Mouse (Mus musculus) urinary bladder, postnatal 0 days (tissue): ENCODE results near the gene Rab3d. TPM values are rescaled to one million over a fixed set of nuclear protein-coding genes. Genes with fewer than 3 reads are reported as not detected.

Experiments
- polyA plus RNA-seq: library from polyadenylated mRNA; unstranded; fragments of >200 nt; fragmentation: Nextera tagmentation; extraction: Ambion mirVana; gene quantifications from 2 replicates; pipeline ENCODE4 v1.2.1, GENCODE M21; 2015

Gene Rab3d
- 25.2 and 33.9 TPM in 2 replicates for polyA plus RNA-seq

DNA sequence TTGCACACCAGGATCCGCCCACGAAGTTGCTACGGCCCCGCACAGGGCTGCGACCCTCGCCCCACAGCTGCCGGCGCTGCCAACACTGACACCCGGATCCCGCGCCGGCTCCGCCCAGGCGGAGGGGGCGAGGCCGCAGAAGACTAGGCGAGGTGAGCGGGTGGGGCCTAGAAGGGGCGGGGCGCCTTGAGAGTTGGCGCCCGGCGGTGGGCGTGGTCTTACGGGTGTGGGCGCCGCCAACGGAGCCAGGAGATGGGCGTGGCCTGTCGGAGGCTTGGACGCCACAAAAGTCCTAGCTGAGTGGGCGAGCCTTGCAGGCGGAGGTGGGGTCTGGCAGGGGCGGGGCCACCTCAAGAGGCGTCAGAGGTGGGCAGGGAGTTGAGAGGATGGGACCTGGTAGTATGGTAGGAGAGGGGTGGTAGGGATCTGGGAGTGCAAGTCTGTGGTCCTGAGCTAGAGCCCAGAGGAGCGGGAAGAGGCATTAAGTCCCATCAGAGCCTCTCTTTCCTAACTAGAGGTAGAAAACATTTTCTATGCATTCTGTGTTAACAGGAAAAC lies at the start of gene Rab3d:
TSS of gene Rab3d (minus strand) at position 158 of the 558 bp plus-strand sequence.

GRCm38 (mm10) chr9:21963417-21963816 lies 45.4 kb upstream of the Rab3d start, which contains the start of gene Epor:
Gene Epor, minus strand, starts transcription at chr9:21963506.

GRCm38 (mm10) chr9:21955570-21956281 lies 37.7 kb upstream of the Rab3d start, which contains the start of gene Swsap1:
Gene Swsap1, plus strand, starts transcription at chr9:21955755.

DNA sequence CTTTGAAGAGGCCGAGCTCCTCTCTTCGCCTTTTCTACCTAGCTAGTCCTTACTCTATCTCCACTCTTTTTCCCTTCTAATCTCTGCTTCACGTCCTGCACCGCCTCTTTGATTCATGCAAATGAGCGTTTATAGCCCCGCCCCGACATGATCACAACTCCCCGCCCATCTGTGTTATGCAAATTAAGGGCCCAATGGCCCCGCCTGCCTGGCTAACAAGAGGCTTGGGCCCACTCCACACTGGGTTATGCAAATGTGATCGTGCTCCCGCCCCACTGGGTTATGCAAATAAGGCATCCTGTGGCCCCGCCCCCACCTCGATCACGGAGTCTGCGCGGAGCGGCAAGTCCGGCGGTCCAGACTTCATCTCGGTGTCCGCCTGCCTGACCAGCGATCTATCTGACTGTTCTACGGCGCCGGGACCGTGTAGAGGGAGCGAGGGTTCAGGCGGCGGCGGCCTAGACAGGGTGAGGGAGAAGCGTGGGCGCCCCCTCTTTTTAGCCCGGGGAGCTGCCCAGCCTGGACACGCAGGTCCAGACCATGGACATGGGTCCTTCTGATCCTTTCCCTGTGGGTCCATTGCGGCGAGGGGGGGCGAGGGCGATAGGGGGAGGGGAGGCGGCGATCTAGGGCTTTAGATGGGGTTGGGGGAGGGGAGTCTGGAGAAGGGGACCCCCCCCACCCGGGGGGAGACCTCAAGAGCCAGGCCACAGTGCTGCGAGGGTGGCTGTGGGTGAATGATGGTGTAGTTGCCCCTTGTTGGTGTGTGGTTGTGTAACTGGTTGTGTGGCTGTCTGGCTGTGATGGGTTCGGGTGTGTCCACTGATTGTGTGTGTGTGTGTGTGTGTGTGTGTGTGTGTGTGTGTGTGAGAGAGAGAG lies 18.9 kb upstream of the Rab3d start, which contains the start of gene Plppr2:
TSS of gene Plppr2 (plus strand) at position 342 of the 879 bp plus-strand sequence.

DNA sequence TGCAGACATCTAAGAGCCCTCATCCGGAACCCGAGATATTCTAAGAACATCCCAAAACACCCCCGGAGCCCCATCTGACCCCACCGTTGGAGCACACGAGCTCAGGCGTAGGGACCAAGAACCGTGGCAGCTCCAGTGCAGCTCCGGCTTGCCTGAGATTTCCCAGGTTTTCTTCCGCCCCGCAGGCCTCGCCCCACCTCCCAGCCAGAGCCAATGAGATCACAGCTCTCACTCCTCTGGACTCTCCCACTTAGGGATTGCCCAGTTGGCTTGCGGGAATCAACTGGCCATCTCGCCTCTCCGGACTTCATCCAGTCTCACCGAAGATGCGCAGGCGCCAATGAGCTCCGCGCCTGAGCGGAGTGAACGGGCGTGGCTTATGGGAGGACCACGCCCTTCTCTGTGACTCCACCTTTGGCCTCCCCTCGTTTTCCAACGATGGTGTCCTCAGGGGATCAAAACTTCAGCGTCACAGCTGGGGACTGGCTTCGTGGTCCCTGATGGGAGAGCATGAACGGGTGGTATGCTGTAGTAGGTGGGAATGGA lies 9.3 kb upstream of the Rab3d start, which contains the start of the genes Ccdc159 and Tmem205:
TSS of gene Ccdc159 (plus strand) at position 264 of the 546 bp plus-strand sequence.
TSS of gene Tmem205 (minus strand) at position 349 of the 546 bp plus-strand sequence.

Other genes with a start within 250 kb of the Rab3d start
- 73.5 and 118 TPM in 2 replicates for gene Ldlr, start 194.7 kb downstream of the Rab3d start, polyA plus RNA-seq
- gene Spc24, start 157.9 kb downstream of the Rab3d start, polyA plus RNA-seq = 19.5 and 26.9 TPM in 2 replicates
- 25.4 and 28.8 TPM in 2 replicates for gene Kank2, start 119.4 kb downstream of the Rab3d start, polyA plus RNA-seq
- 0.44 and 0.45 TPM in 2 replicates for gene Angptl8, start 82.7 kb downstream of the Rab3d start, polyA plus RNA-seq
- 22.3 and 25.4 TPM in 2 replicates for gene Dock6, start 65.6 kb downstream of the Rab3d start, polyA plus RNA-seq
- gene Ccdc159, start 9.3 kb upstream of the Rab3d start, polyA plus RNA-seq = 1.6 and 2.0 TPM in 2 replicates
- 68.5 and 78.3 TPM in 2 replicates for gene Tmem205, start 9.4 kb upstream of the Rab3d start, polyA plus RNA-seq
- gene Plppr2, start 18.8 kb upstream of the Rab3d start, polyA plus RNA-seq = 4.0 and 4.3 TPM in 2 replicates
- 3.4 TPM in 2 replicates for gene Swsap1, start 37.6 kb upstream of the Rab3d start, polyA plus RNA-seq
- 2.1 and 2.6 TPM in 2 replicates for gene Epor, start 45.3 kb upstream of the Rab3d start, polyA plus RNA-seq
- 2.9 and 4.9 TPM in 2 replicates for gene Rgl3, start 71.3 kb upstream of the Rab3d start, polyA plus RNA-seq
- not detected in 2 replicates for gene Ccdc151, start 84.4 kb upstream of the Rab3d start, polyA plus RNA-seq
- gene Prkcsh, start 84.6 kb upstream of the Rab3d start, polyA plus RNA-seq = 47.2 and 48.7 TPM in 2 replicates
- gene Elavl3, start 133.8 kb upstream of the Rab3d start, polyA plus RNA-seq = 0.05 TPM in 1 of 2 replicates, not detected in the other
- gene Gm49318, start 153.1 kb upstream of the Rab3d start, polyA plus RNA-seq = not detected in 2 replicates
- 6.1 and 8.0 TPM in 2 replicates for gene Zfp653, start 153.2 kb upstream of the Rab3d start, polyA plus RNA-seq
- 39.5 and 42.3 TPM in 2 replicates for gene Ecsit, start 167.2 kb upstream of the Rab3d start, polyA plus RNA-seq
- gene Cnn1, start 181.0 kb upstream of the Rab3d start, polyA plus RNA-seq = 4,929 and 6,173 TPM in 2 replicates
- 93.8 and 101 TPM in 2 replicates for gene Elof1, start 199.0 kb upstream of the Rab3d start, polyA plus RNA-seq
- 9.1 and 9.8 TPM in 2 replicates for gene Acp5, start 217.5 kb upstream of the Rab3d start, polyA plus RNA-seq
- 85.8 and 88.4 TPM in 2 replicates for gene Pigyl, start 238.7 kb upstream of the Rab3d start, polyA plus RNA-seq